Mouse (Mus musculus) embryo, embryonic 10.5 days (tissue): Measurements from ENCODE around the gene Arhgef11.
A peak's percentile ranks its signal among the peaks of the same experiment; 100 is the strongest.
"Not testable (repeated sequence)": the region's sequence is repeated elsewhere in the genome, so short reads cannot be mapped to it uniquely, and the experiment has no call there.

Experiments used
- DNase-seq: peaks from one replicate; pipeline ENCODE4 v3.0.0-alpha.2; 2015; ENCODE audit warnings: low spot score

The Arhgef11 gene

GRCm38 (mm10) chr3:87616957-87617810 is at the start of gene Arhgef11:
Arhgef11 (plus strand) TSS chr3:87617559.
- peak; percentile 84 for DNase-seq

- no peak for DNase-seq
Measured at GRCm38 (mm10) chr3:87568681-87569080, 48.7 kb upstream of the Arhgef11 start.

GRCm38 (mm10) chr3:87575766-87576165 is 41.6 kb upstream of the Arhgef11 start:
- peak; percentile 71 for DNase-seq

- no peak for DNase-seq
Measured at GRCm38 (mm10) chr3:87582259-87582658, 35.1 kb upstream of the Arhgef11 start.

- DNase-seq, result no peak
Measured at GRCm38 (mm10) chr3:87593793-87594192, 23.6 kb upstream of the Arhgef11 start.

GRCm38 (mm10) chr3:87595328-87595727 is 22.0 kb upstream of the Arhgef11 start:
- DNase-seq, result not testable (repeated sequence)

GRCm38 (mm10) chr3:87601077-87601476 is 16.3 kb upstream of the Arhgef11 start:
- not testable (repeated sequence) for DNase-seq

- no peak for DNase-seq
Measured at GRCm38 (mm10) chr3:87616354-87616753, 1.0 kb upstream of the Arhgef11 start.

- no peak for DNase-seq
Measured at GRCm38 (mm10) chr3:87617811-87618130, 412 bp downstream of the Arhgef11 start.

GRCm38 (mm10) chr3:87618240-87618639 is 881 bp downstream of the Arhgef11 start:
- DNase-seq, result peak; percentile 22

- no peak for DNase-seq
Measured at GRCm38 (mm10) chr3:87618981-87619710, 1.8 kb downstream of the Arhgef11 start.

GRCm38 (mm10) chr3:87620218-87620891 is 3.0 kb downstream of the Arhgef11 start:
- no peak for DNase-seq

- no peak for DNase-seq
Measured at GRCm38 (mm10) chr3:87624899-87625298, 7.5 kb downstream of the Arhgef11 start.

- no peak for DNase-seq
Measured at GRCm38 (mm10) chr3:87630899-87631298, 13.5 kb downstream of the Arhgef11 start.

- no peak for DNase-seq
Measured at GRCm38 (mm10) chr3:87631408-87631807, 14.0 kb downstream of the Arhgef11 start.

- no peak for DNase-seq
Measured at GRCm38 (mm10) chr3:87635514-87635913, 18.2 kb downstream of the Arhgef11 start.

GRCm38 (mm10) chr3:87643453-87643852 is 26.1 kb downstream of the Arhgef11 start:
- no peak for DNase-seq

GRCm38 (mm10) chr3:87646174-87646573 is 28.8 kb downstream of the Arhgef11 start:
- DNase-seq, result no peak

GRCm38 (mm10) chr3:87649063-87649462 is 31.7 kb downstream of the Arhgef11 start:
- no peak for DNase-seq

- no peak for DNase-seq
Measured at GRCm38 (mm10) chr3:87658348-87658747, 41.0 kb downstream of the Arhgef11 start.

GRCm38 (mm10) chr3:87659692-87660429 is 42.5 kb downstream of the Arhgef11 start:
- no peak for DNase-seq

GRCm38 (mm10) chr3:87660479-87660878 is 43.1 kb downstream of the Arhgef11 start:
- DNase-seq, result no peak
